Mouse (Mus musculus) CH12.LX (cell line): ENCODE data around the gene Tysnd1. TPM values are rescaled to one million over a fixed set of nuclear protein-coding genes. Genes with fewer than 3 reads are reported as not detected.
A peak's percentile ranks its signal among the peaks of the same experiment; 100 is the strongest.

Source experiments
- DNase-seq: peaks from one replicate; pipeline ENCODE4 v3.0.0-alpha.2; 2013; ENCODE audit errors: extremely low read depth
- H3K27ac ChIP-seq: 2 replicates; pipeline ENCODE4 v1.5.1; 2012; ENCODE audit warnings: low read depth, mild to moderate bottlenecking, control low read depth, moderate library complexity; ENCODE audit not compliant: insufficient read depth
- H3K27me3 ChIP-seq: replicated peaks from 2 replicates; pipeline ENCODE3; 2012; ENCODE audit warnings: inconsistent platforms
- H3K36me3 ChIP-seq, 2 experiments: replicated peaks in 1 of 2; 2 replicates each; pipeline versions ENCODE3 to v1.6.1; 2012; ENCODE audit warnings: inconsistent platforms in 1 of 2, low read length in 1 of 2, mild to moderate bottlenecking in 1 of 2, mixed read lengths in 1 of 2, moderate library complexity in 1 of 2; ENCODE audit not compliant: control insufficient read depth in 1 of 2, insufficient read depth in 1 of 2
- H3K4me1 ChIP-seq, 2 experiments: 2 replicates each; pipeline ENCODE4 v1.6.1; 2012; ENCODE audit warnings: inconsistent platforms in 1 of 2, moderate library complexity in 1 of 2; ENCODE audit not compliant: insufficient read depth in 2 of 2, control insufficient read depth in 1 of 2
- H3K4me2 ChIP-seq: 2 replicates; pipeline ENCODE4 v1.6.1; 2012; ENCODE audit warnings: low read depth, mild to moderate bottlenecking, control low read depth; ENCODE audit not compliant: poor library complexity, insufficient read depth, severe bottlenecking
- H3K4me3 ChIP-seq, 3 experiments: fragments of 150-350 bp in 1 of 3; sonication (generic) in 1 of 3; replicated peaks in 1 of 3; 2 replicates each; pipeline versions ENCODE3 to v1.5.1; 2011 to 2012; ENCODE audit warnings: low read depth in 2 of 3, low read length in 2 of 3, mild to moderate bottlenecking in 2 of 3, moderate library complexity in 2 of 3, control low read depth in 1 of 3, improper control_type of control experiment in 1 of 3, inconsistent platforms in 1 of 3, mixed read lengths in 1 of 3; ENCODE audit not compliant: poor library complexity in 1 of 3
- H3K79me2 ChIP-seq: replicated peaks from 2 replicates; pipeline ENCODE4 v1.6.1; 2012; ENCODE audit warnings: mild to moderate bottlenecking, moderate library complexity; ENCODE audit not compliant: control insufficient read depth, poor library complexity, insufficient read depth, severe bottlenecking; ENCODE audit errors: extremely low read depth
- H3K9ac ChIP-seq: 2 replicates; pipeline ENCODE4 v1.6.1; 2012; ENCODE audit warnings: low read depth, mild to moderate bottlenecking, control low read depth, moderate library complexity; ENCODE audit not compliant: insufficient read depth
- H3K9me3 ChIP-seq: replicated peaks from 2 replicates; pipeline ENCODE3; 2012; ENCODE audit warnings: low read length, inconsistent platforms, mixed read lengths
- CHD2 ChIP-seq: IDR thresholded peaks from 2 replicates; pipeline ENCODE4 v1.6.1; 2011; ENCODE audit warnings: low read length, improper control_type of control experiment
- CTCF ChIP-seq, 2 experiments: IDR thresholded peaks in 1 of 2; conservative IDR thresholded peaks in 1 of 2; 2 replicates each; pipeline ENCODE4 v1.5.1; 2011 to 2012; ENCODE audit warnings: low read depth in 2 of 2, low read length in 2 of 2, improper control_type of control experiment in 1 of 2, inconsistent platforms in 1 of 2, mild to moderate bottlenecking in 1 of 2, moderate library complexity in 1 of 2
- ELF1 ChIP-seq: IDR thresholded peaks from 2 replicates; pipeline ENCODE4 v1.6.1; 2014; ENCODE audit warnings: low read depth, mild to moderate bottlenecking, inconsistent platforms, low read length, improper control_type of control experiment
- JUND ChIP-seq: conservative IDR thresholded peaks from 2 replicates; pipeline ENCODE4 v1.6.1; 2011; ENCODE audit warnings: low read depth, low read length, improper control_type of control experiment
- MAX ChIP-seq: IDR thresholded peaks from 2 replicates; pipeline ENCODE4 v1.6.1; 2011; ENCODE audit warnings: low read length, improper control_type of control experiment
- RAD21 ChIP-seq: IDR thresholded peaks from 2 replicates; pipeline ENCODE4 v1.6.1; 2011; ENCODE audit warnings: low read depth, mild to moderate bottlenecking, low read length, improper control_type of control experiment, moderate library complexity
- RCOR1 ChIP-seq: conservative IDR thresholded peaks from 2 replicates; pipeline ENCODE4 v1.6.1; 2012; ENCODE audit warnings: low read depth, mild to moderate bottlenecking, inconsistent platforms, low read length, improper control_type of control experiment
- UBTF ChIP-seq: IDR thresholded peaks from 2 replicates; pipeline ENCODE4 v1.6.1; 2012; ENCODE audit warnings: low read depth, mild to moderate bottlenecking, inconsistent platforms, low read length, improper control_type of control experiment, moderate library complexity
- ZNF384 ChIP-seq: IDR thresholded peaks from 2 replicates; pipeline ENCODE4 v1.6.1; 2012; ENCODE audit warnings: low read depth, low read length, improper control_type of control experiment, inconsistent platforms
- dilution Hi-C: fragments of 300-500 bp; cut with MboI; formaldehyde crosslinking; loops from 2 replicates; pipeline ENCODE4 v1.14.3; 2020; ENCODE audit warnings: low sequenced_read_pairs; ENCODE audit not compliant: extremely low pct_unique_long_range_greater_than_20kb, extremely low pct_ligation_motif_present
- in situ Hi-C: fragments of 300-500 bp; cut with MboI; formaldehyde crosslinking; loops from 3 replicates; pipeline ENCODE4 v1.14.3; 2019; ENCODE audit warnings: low sequenced_read_pairs, low pct_ligation_motif_present, low pct_unique_long_range_greater_than_20kb, mixed read lengths
- polyA plus RNA-seq: library from polyadenylated mRNA; unstranded; fragments of >175 nt; gene quantifications from 2 replicates; pipeline ENCODE4 v1.2.1, GENCODE M21; 2012; ENCODE audit warnings: low read depth; ENCODE audit not compliant: insufficient read length
- total RNA-seq, 2 experiments: library from RNA; depleted of rRNA; stranded (reverse); fragments of 300-350 nt in 1 of 2; fragments of >200 nt in 1 of 2; gene quantifications; 2 replicates each; pipeline ENCODE4 v1.2.3; 2012 to 2014

Tysnd1 gene
- total and polyA plus RNA-seq, 3 experiments, result 23.2 to 45.1 (median 38.9) TPM

GRCm38 (mm10) chr10:61723271-61723670, 28.0 kb downstream of the Tysnd1 start:
- Histone ChIP-seq H3K36me3 (peaks cover 10 to 33% of the 10 kb centered on the region in 2 experiments), H3K79me2 (no peaks in the 10 kb centered on the region), H3K9me3 (no peaks in the 10 kb centered on the region), H3K4me2 (no peak overlapping the region), H3K27ac (no peak overlapping the region), H3K9ac (no peak overlapping the region), H3K4me3 (no peak overlapping the region), H3K27me3 (no peaks in the 10 kb centered on the region), H3K4me1 (peaks cover 0 to 6% of the 10 kb centered on the region in 2 experiments; a peak in 2 of 4 replicates)
- in situ Hi-C loops, result no loop called here
- dilution Hi-C loops, result no loop called here
- no peak for TF ChIP-seq ELF1
- TF ChIP-seq MAX, result no peak
- TF ChIP-seq JUND, result no peak
- no peak for TF ChIP-seq RCOR1
- TF ChIP-seq UBTF, result no peak
- TF ChIP-seq ZNF384, result no peak
- DNase-seq, result no peak

GRCm38 (mm10) chr10:61729181-61729580, 33.9 kb downstream of the Tysnd1 start:
- in situ Hi-C loops (no loop called here), dilution Hi-C loops (no loop called here)
- Histone ChIP-seq H3K27ac (no peak overlapping the region), H3K36me3 (peaks cover 20 to 62% of the 10 kb centered on the region in 2 experiments), H3K9ac (no peak overlapping the region), H3K79me2 (no peaks in the 10 kb centered on the region), H3K4me3 (no peak overlapping the region), H3K9me3 (peaks cover 5% of the 10 kb centered on the region), H3K4me2 (no peak overlapping the region), H3K27me3 (no peaks in the 10 kb centered on the region), H3K4me1 (peaks cover 0 to 12% of the 10 kb centered on the region in 2 experiments; a peak in 1 of 4 replicates)
- no peak for TF ChIP-seq ELF1
- no peak for TF ChIP-seq CHD2
- no peak for DNase-seq

GRCm38 (mm10) chr10:61730171-61730570, 34.9 kb downstream of the Tysnd1 start:
- dilution Hi-C loops, result no loop called here
- in situ Hi-C loops, result no loop called here

More at GRCm38 (mm10) chr10:61730171-61730570, 34.9 kb downstream of the Tysnd1 start:
- Histone ChIP-seq H3K9ac (no peak overlapping the region), H3K9me3 (peaks cover 5% of the 10 kb centered on the region), H3K4me3 (no peak overlapping the region), H3K27ac (no peak overlapping the region), H3K79me2 (no peaks in the 10 kb centered on the region), H3K4me1 (peaks cover 0 to 12% of the 10 kb centered on the region in 2 experiments; a peak in 1 of 4 replicates), H3K36me3 (peaks cover 22 to 67% of the 10 kb centered on the region in 2 experiments), H3K4me2 (no peak overlapping the region)
- DNase-seq, result no peak
- TF ChIP-seq RAD21 (no peak), CTCF (conservative IDR thresholded peaks at IDR 0.05 in 1 of 2, IDR thresholded peaks at IDR 0.05 in 1 of 2; ENCODE audit: low read depth in 2 of 2, low read length in 2 of 2) (peak in 1 of 2 experiments; percentile 13; a peak in 1 of 4 replicates)
- TF ChIP-seq, all 38 proteins: peak for 1
- H3K27me3 ChIP-seq, result no peaks in the 10 kb centered on the region
